7 mouse cellular contexts compared by ENCODE assay signal in genomic region chr6:61180756-61181191, GRCm38 (mm10). TPM values are rescaled to one million over a fixed set of nuclear protein-coding genes. Genes with fewer than 3 reads are reported as not detected.
A peak's percentile ranks its signal among the peaks of the same experiment; 100 is the strongest.
DNase-seq lines count a peak whose midpoint lies in the region; ATAC-seq and TF ChIP-seq lines count a peak whose summit lies in the region.

No protein-coding gene starts in this region.

- H3K79me3 ChIP-seq in C2C12 (ENCODE audit: low read depth) = no peaks in the 10 kb centered on the region

- no peak for TF ChIP-seq CTCF in C2C12 (IDR thresholded peaks at IDR 0.05; ENCODE audit: control insufficient read depth, insufficient read depth, insufficient read length)

- peak; percentile 29 for DNase-seq in 3134 (ENCODE audit: extremely low read depth, insufficient read length, low spot score)
- DNase-seq in left cerebral cortex, adult 8-10 months (ENCODE audit: low spot score in 2 of 2) = peak; percentile 19 to 22
- DNase-seq in midbrain, embryonic 10.5 days (ENCODE audit: low spot score) = no peak

- H3K27me3 ChIP-seq in C2C12 (ENCODE audit: control insufficient read depth, insufficient read depth, insufficient read length) = no peaks in the 10 kb centered on the region
- H3K27me3 ChIP-seq in embryonic facial prominence, embryonic 15.5 days = no peaks in the 10 kb centered on the region
- peaks cover 4% of the 10 kb centered on the region; the same call in 1 of the 2 replicates for H3K27me3 ChIP-seq in hindbrain, embryonic 13.5 days
- peaks cover 24% of the 10 kb centered on the region for H3K27me3 ChIP-seq in midbrain, embryonic 10.5 days (ENCODE audit: low read depth, poor library complexity, severe bottlenecking)
- H3K27me3 ChIP-seq in stomach, embryonic 14.5 days (ENCODE audit: control insufficient read depth, insufficient read depth, low read length) = no peaks in the 10 kb centered on the region

- peak overlapping the region; percentile 98 for H3K4me2 ChIP-seq in embryonic facial prominence, embryonic 15.5 days (replicated peaks)
- H3K4me2 ChIP-seq in hindbrain, embryonic 13.5 days = peak overlapping the region; percentile 63
- peak overlapping the region; percentile 89 for H3K4me2 ChIP-seq in stomach, embryonic 14.5 days (replicated peaks; ENCODE audit: low read depth, low read length)

- no peaks in the 10 kb centered on the region for H3K4me1 ChIP-seq in embryonic facial prominence, embryonic 15.5 days
- peaks cover 21% of the 10 kb centered on the region for H3K4me1 ChIP-seq in hindbrain, embryonic 13.5 days (replicated peaks)
- peaks cover 6% of the 10 kb centered on the region for H3K4me1 ChIP-seq in midbrain, embryonic 10.5 days
- 0 out of 2 replicates have a peak, but pooled peaks cover 5% of the 10 kb centered on the region for H3K4me1 ChIP-seq in stomach, embryonic 14.5 days (ENCODE audit: control insufficient read depth, insufficient read depth, low read length)

- H3K27ac ChIP-seq in embryonic facial prominence, embryonic 15.5 days (replicated peaks) = peak overlapping the region; percentile 66; the same call in 1 of the 2 replicates
- H3K27ac ChIP-seq in hindbrain, embryonic 13.5 days = peak overlapping the region; percentile 95
- H3K27ac ChIP-seq in midbrain, embryonic 10.5 days (replicated peaks) = peak overlapping the region; percentile 88
- 0 out of 2 replicates have a peak overlapping the region, but pooled peaks have one; percentile 33 for H3K27ac ChIP-seq in stomach, embryonic 14.5 days (ENCODE audit: low read length)

- no peaks in the 10 kb centered on the region for H3K9me3 ChIP-seq in embryonic facial prominence, embryonic 15.5 days (replicated peaks)
- H3K9me3 ChIP-seq in hindbrain, embryonic 13.5 days = no peaks in the 10 kb centered on the region
- no peaks in the 10 kb centered on the region for H3K9me3 ChIP-seq in midbrain, embryonic 10.5 days (replicated peaks)
- H3K9me3 ChIP-seq in stomach, embryonic 14.5 days (ENCODE audit: control insufficient read depth, low read depth, low read length) = no peaks in the 10 kb centered on the region

- peak; percentile 62 for ATAC-seq in embryonic facial prominence, embryonic 15.5 days (ENCODE audit: insufficient number of reproducible peaks, low FRiP score, low TSS enrichment, low read depth)
- ATAC-seq in hindbrain, embryonic 13.5 days (ENCODE audit: low FRiP score) = peak; percentile 55
- ATAC-seq in stomach, embryonic 14.5 days (ENCODE audit: insufficient number of reproducible peaks, insufficient read depth, low FRiP score, low read depth) = peak; percentile 47; the same call in 1 of the 2 replicates

- H3K4me3 ChIP-seq in C2C12 (ENCODE audit: insufficient read depth, poor library complexity, severe bottlenecking) = peak overlapping the region; percentile 37
- peak overlapping the region; percentile 71 for H3K4me3 ChIP-seq in embryonic facial prominence, embryonic 15.5 days (replicated peaks)
- H3K4me3 ChIP-seq in hindbrain, embryonic 13.5 days = peak overlapping the region; percentile 80
- peak overlapping the region; percentile 86 for H3K4me3 ChIP-seq in midbrain, embryonic 10.5 days
- peak overlapping the region; percentile 74 for H3K4me3 ChIP-seq in stomach, embryonic 14.5 days (ENCODE audit: low read depth, low read length)

- H3ac ChIP-seq in C2C12 (ENCODE audit: control insufficient read depth, insufficient read length, low read depth) = peak overlapping the region; percentile 21

- 1% methylated on average over 37 of the region's 42 CpGs for WGBS in embryonic facial prominence, embryonic 15.5 days
- WGBS in hindbrain, embryonic 13.5 days = under 1% methylated on average over 31 of the region's 42 CpGs
- under 1% methylated on average over 42 of the region's 42 CpGs for WGBS in midbrain, embryonic 10.5 days
- WGBS in stomach, embryonic 14.5 days = 1% methylated on average over 38 of the region's 42 CpGs

- no peaks in the 10 kb centered on the region for H3K36me3 ChIP-seq in C2C12 (ENCODE audit: control insufficient read depth, insufficient read depth)
- H3K36me3 ChIP-seq in embryonic facial prominence, embryonic 15.5 days = no peaks in the 10 kb centered on the region
- H3K36me3 ChIP-seq in hindbrain, embryonic 13.5 days = no peaks in the 10 kb centered on the region
- H3K36me3 ChIP-seq in midbrain, embryonic 10.5 days = no peaks in the 10 kb centered on the region
- no peaks in the 10 kb centered on the region for H3K36me3 ChIP-seq in stomach, embryonic 14.5 days (ENCODE audit: control insufficient read depth, insufficient read depth, low read length)

- peak overlapping the region; percentile 45 for H3K9ac ChIP-seq in embryonic facial prominence, embryonic 15.5 days
- peak overlapping the region; percentile 93 for H3K9ac ChIP-seq in hindbrain, embryonic 13.5 days
- H3K9ac ChIP-seq in stomach, embryonic 14.5 days (replicated peaks; ENCODE audit: low read depth, low read length) = peak overlapping the region; percentile 64

- no peaks in the 10 kb centered on the region for H3K79me2 ChIP-seq in C2C12 (ENCODE audit: control insufficient read depth, insufficient read depth)

TF ChIP-seq in C2C12, 6 proteins besides CTCF, POLR2A, EP300 and RAD21:
- TF ChIP-seq CEBPB (IDR thresholded peaks at IDR 0.05; ENCODE audit: low read depth) (no peak), FOSL1 (IDR thresholded peaks at IDR 0.05; ENCODE audit: insufficient read depth, low read length, poor library complexity, severe bottlenecking) (no peak), MAX (IDR thresholded peaks at IDR 0.05) (no peak), MYOG (IDR thresholded peaks at IDR 0.05; ENCODE audit: control insufficient read depth, extremely low read depth, insufficient read length) (no peak), MYOD1 (IDR thresholded peaks at IDR 0.05; ENCODE audit: control insufficient read depth, insufficient read length, low read depth) (no peak), USF1 (IDR thresholded peaks at IDR 0.05; ENCODE audit: low read depth) (no peak)

RNA-seq across cellular contexts. Expression of gene Ccser1, which starts 0.7 kb away (rescaled TPM):
- polyA plus RNA-seq in C2C12 (2012; fragmentation: generic; extraction: Trizol) = 0.68 TPM
- 6.4 and 7.2 TPM in 2 replicates for polyA plus RNA-seq in embryonic facial prominence, embryonic 15.5 days (2015; fragmentation: Nextera tagmentation; extraction: Ambion mirVana)
- 22.1 and 24.0 TPM in 2 replicates for polyA plus RNA-seq in hindbrain, embryonic 13.5 days (2015; fragmentation: Nextera tagmentation; extraction: Ambion mirVana)
- total RNA-seq in left cerebral cortex, adult 8-10 months (2022) = 10 to 100 TPM; 29.2 to 39.4 (median 30.2) TPM
- 2.0 and 2.7 TPM in 2 replicates for polyA plus RNA-seq in midbrain, embryonic 10.5 days (2016; fragmentation: Nextera tagmentation; extraction: Ambion mirVana)
- polyA plus RNA-seq in stomach, embryonic 14.5 days (2014; fragmentation: Nextera tagmentation; extraction: Ambion mirVana) = 5.8 TPM in 2 replicates

Comparison
In these comparisons a context has a peak if more than half of its experiments do, and no peak if none do; other contexts are left out.
1. H3K27ac ChIP-seq: peak in every context shown above with its lines; median percentile 95 in hindbrain, embryonic 13.5 days; 88 in midbrain, embryonic 10.5 days; 66 in embryonic facial prominence, embryonic 15.5 days; 33 in stomach, embryonic 14.5 days.